Mouse (Mus musculus) forebrain, embryonic 11.5 days (tissue): ENCODE results near the gene Islr. TPM values are rescaled to one million over a fixed set of nuclear protein-coding genes. Genes with fewer than 3 reads are reported as not detected.
A peak's percentile ranks its signal among the peaks of the same experiment; 100 is the strongest.
"Not testable (repeated sequence)": the region's sequence is repeated elsewhere in the genome, so short reads cannot be mapped to it uniquely, and the experiment has no call there.

Experiments
- ATAC-seq: fragments of 200-750 bp; cut with Nextera tagmentation; replicated peaks from 2 replicates; pipeline ENCODE4 v1.8.0; 2017; ENCODE audit warnings: moderate TSS enrichment; ENCODE audit not compliant: low FRiP score
- DNase-seq: peaks from one replicate; pipeline ENCODE4 v3.0.0-alpha.2; 2017; ENCODE audit warnings: low spot score
- H3K27ac ChIP-seq: fragments of 300-500 bp; sonication (generic); 2 replicates; pipeline ENCODE4 v1.5.1; 2014; ENCODE audit warnings: low read depth, low read length
- H3K27me3 ChIP-seq: fragments of 300-500 bp; sonication (generic); 2 replicates; pipeline ENCODE4 v1.6.1; 2014; ENCODE audit warnings: mild to moderate bottlenecking, low read length, mixed read lengths; ENCODE audit not compliant: control insufficient read depth, insufficient read depth
- H3K36me3 ChIP-seq: fragments of 300-500 bp; sonication (generic); 2 replicates; pipeline ENCODE4 v1.6.1; 2014; ENCODE audit warnings: mild to moderate bottlenecking, low read length, moderate library complexity, mixed read lengths; ENCODE audit not compliant: control insufficient read depth, insufficient read depth
- H3K4me1 ChIP-seq: fragments of 300-500 bp; sonication (generic); replicated peaks from 2 replicates; pipeline ENCODE4 v1.6.1; 2014; ENCODE audit warnings: low read length, mixed read lengths; ENCODE audit not compliant: control insufficient read depth, insufficient read depth
- H3K4me2 ChIP-seq: fragments of 300-500 bp; sonication (generic); 2 replicates; pipeline ENCODE4 v1.6.1; 2014; ENCODE audit warnings: low read depth, mild to moderate bottlenecking, low read length, moderate library complexity, mixed read lengths; ENCODE audit not compliant: severe bottlenecking
- H3K4me3 ChIP-seq: fragments of 300-500 bp; sonication (generic); 2 replicates; pipeline ENCODE4 v1.5.1; 2014; ENCODE audit warnings: low read depth, low read length
- H3K9ac ChIP-seq: fragments of 300-500 bp; sonication (generic); 2 replicates; pipeline ENCODE4 v1.6.1; 2014; ENCODE audit warnings: low read length
- H3K9me3 ChIP-seq: fragments of 300-500 bp; sonication (generic); 2 replicates; pipeline ENCODE4 v1.6.1; 2016; ENCODE audit warnings: low read length, mixed read lengths; ENCODE audit not compliant: control insufficient read depth
- WGBS: fragments of 180-500 bp; shearing (Covaris S2); extraction: QIAGEN DNeasy Blood & Tissue Kit; methylation state at CpG from one replicate; pipeline ENCODE4 v1.1.7; 2014; 5-methylcytosine and 5-hydroxymethylcytosine counted together
- polyA plus RNA-seq: library from polyadenylated mRNA; unstranded; fragments of >200 nt; fragmentation: Nextera tagmentation; extraction: Ambion mirVana; gene quantifications from 2 replicates; pipeline ENCODE4 v1.2.1, GENCODE M21; 2014

Gene Islr
- polyA plus RNA-seq = 9.4 and 11.7 TPM in 2 replicates

DNA sequence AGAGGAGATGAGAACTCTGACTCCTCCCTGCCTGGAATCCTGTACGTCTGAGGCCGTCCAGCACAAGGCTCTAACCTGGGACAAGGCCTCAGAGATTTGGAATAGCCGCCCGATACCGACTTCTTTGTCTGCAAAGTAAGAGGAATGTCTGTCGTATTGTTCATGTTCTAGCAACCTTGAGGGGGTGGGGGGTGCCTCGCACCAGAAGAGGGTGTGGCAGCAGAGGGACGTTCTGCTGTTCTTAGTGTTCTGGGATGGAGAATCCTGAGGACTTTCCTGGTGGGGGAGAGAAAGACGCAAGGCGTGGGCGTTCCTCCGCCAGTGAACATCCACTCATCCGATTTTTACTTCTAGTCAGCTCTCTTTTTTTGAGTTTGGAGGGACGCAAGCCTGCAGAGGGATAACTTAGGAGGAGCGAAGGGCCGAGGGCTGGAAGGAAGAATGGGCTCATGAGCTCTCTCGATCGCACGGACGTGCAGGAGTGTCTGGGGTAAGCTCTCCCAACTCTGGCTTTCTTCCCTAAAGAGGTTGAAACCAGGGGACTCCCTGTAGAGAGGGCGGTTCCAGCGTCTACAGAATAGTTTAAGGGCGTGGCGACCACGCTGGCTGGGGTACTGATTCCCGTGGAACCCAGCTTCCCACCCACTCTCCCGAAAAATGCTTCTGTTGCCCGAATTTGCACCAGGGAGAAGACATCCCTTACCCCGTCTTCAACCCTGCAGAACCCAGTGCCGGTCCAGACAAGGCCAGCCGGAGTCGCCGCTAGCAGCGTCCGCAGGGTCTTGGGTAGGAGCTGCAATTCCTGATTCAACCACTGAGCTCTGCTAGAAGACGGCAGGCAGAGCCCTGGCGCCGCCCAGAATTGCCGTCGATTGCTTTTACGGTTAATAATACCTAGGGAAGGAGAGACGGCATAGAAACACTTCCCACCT is at the start of gene Islr, which contains the start of gene Islr2:
TSS of gene Islr (minus strand) at position 791 of the 932 bp plus-strand sequence.
TSS of gene Islr2 (minus strand) at position 804 of the 932 bp plus-strand sequence.
- H3K9me3 ChIP-seq = no peaks in the 10 kb centered on the region
- H3K4me2 ChIP-seq = peak within 1 kb of the TSS; percentile 45
- H3K36me3 ChIP-seq = no peaks in the 10 kb centered on the region
- peaks cover 50% of the 10 kb centered on the region for H3K27me3 ChIP-seq
- H3K4me3 ChIP-seq = peak within 1 kb of the TSS; percentile 30
- H3K9ac ChIP-seq = peak within 1 kb of the TSS; percentile 61
- H3K27ac ChIP-seq = peak within 1 kb of the TSS; percentile 63
- ATAC-seq = peak; percentile 77
- peak; percentile 88 for DNase-seq
- WGBS = under 1% methylated on average over 42 of the region's 42 CpGs
- H3K4me1 ChIP-seq = peaks cover 38% of the 10 kb centered on the region

DNA sequence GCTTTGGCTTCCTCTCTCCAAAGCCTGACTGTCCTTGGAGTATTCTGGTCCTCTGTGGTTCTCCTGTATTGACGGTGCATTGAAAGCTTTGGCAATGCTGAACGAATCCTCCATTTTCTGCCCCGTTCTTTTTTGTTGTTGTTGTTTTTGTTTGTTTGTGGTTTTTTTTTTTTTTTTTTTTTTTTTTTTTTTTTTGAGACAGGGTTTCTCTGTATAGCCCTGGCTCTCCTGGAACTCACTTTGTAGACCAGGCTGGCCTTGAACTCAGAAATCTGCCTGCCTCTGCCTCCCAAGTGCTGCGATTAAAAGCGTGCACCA is 49.7 kb upstream of the Islr start:
- H3K27me3 ChIP-seq = not testable (repeated sequence)

DNA sequence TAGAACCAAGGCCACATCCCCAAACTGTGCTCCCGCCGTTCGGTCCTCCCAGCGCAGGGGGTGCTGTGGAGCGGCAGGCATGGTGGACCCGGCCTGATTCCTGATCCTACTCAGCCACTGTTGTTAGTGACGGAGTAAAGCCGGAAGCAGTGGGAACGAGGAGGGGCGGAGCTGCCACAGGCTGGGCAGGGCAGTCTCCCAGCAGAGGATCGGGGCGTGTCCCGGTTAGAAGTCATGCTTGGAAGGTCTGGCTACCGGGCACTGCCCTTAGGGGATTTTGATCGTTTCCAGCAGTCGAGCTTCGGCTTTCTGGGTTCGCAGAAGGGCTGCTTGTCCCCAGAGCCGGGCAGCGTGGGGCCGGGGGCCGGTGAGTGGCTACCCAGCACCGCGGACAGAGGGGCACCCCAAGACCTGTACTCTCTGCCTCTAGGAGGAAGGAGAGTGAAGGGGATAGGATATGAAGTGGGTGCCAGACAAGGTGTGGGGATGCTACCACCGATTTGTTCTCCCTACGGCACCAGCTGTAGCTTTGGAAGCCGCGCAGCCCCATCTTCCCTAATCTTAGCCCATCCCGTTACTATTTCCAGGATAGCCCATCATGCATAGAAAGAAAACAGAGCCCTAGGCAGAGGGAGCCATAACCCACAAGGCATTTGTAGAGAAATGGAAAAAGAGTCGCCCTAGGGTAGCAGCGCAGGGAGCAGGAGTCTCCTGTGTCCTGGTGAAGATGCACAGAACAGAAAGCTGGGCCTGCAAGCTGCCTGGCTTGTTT is 49.1 kb upstream of the Islr start, which contains the start of gene Stoml1:
TSS of gene Stoml1 (plus strand) at position 132 of the 772 bp plus-strand sequence.
- Histone ChIP-seq H3K27ac (no peak within 1 kb of the TSS), H3K4me3 (peak within 1 kb of the TSS; percentile 70), H3K9me3 (no peaks in the 10 kb centered on the region), H3K27me3 (no peaks in the 10 kb centered on the region), H3K36me3 (no peaks in the 10 kb centered on the region), H3K4me1 (peaks cover 8% of the 10 kb centered on the region), H3K9ac (peak within 1 kb of the TSS; percentile 73), H3K4me2 (peak within 1 kb of the TSS; percentile 61)
- ATAC-seq (peak; percentile 96), DNase-seq (peak; percentile 96)
- under 1% methylated on average over 31 of the region's 31 CpGs for WGBS

More for the DNA sequence above, 49.7 kb upstream of the Islr start:
- not testable (repeated sequence) for DNase-seq, H3K36me3 ChIP-seq, ATAC-seq, H3K4me1 ChIP-seq, H3K27ac ChIP-seq, H3K9me3 ChIP-seq
- Histone ChIP-seq H3K9ac (peak overlapping the region; percentile 73), H3K4me3 (peak overlapping the region; percentile 70), H3K4me2 (peak overlapping the region; percentile 61)
- 67% methylated on average over 5 of the region's 5 CpGs for WGBS

DNA sequence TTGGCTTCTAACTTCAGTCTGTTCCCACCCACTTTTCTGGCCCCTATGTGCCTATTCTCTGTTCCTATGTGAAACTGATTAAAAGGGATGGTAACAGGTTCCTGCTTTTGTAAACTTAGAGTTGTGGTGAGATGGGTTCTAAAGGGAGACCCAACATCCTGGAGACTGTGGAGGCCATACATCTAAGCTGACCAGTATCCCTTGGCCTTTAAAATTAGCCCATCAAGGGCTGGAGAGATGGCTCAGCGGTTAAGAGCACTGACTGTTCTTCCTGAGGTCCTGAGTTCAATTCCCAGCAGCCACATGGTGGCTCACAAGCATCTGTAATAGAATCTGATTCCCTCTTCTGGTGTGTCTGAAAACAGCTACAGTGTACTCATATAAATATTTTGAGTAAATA is 46.6 kb upstream of the Islr start:
- H3K36me3 ChIP-seq, H3K4me2 ChIP-seq, H3K9me3 ChIP-seq, H3K4me3 ChIP-seq, H3K9ac ChIP-seq, DNase-seq, H3K27me3 ChIP-seq, ATAC-seq, H3K27ac ChIP-seq: not testable (repeated sequence)
- peaks cover 11% of the 10 kb centered on the region for H3K4me1 ChIP-seq
- 91% methylated on average over 1 of the region's 1 CpGs for WGBS

DNA sequence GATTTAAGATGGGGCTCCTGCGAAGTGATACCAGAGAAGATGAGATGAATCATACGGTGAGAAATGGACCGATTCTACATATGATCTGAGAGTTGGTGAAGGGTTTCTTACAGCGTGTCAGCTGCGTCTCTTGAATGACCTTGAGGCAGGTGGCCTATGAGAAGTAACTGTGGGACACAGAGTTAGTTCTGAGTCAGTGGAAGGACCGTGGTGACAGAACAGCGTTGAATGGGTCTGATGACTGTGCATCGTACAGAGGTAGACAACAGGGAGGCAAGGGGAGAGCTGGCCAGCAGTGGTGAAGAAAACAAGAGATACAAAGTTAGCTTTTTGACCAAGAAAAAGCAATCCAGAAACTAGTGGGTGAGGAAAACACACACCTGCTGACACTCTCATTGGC is 46.2 kb upstream of the Islr start:
- no peak overlapping the region for H3K4me3 ChIP-seq
- no peaks in the 10 kb centered on the region for H3K9me3 ChIP-seq
- H3K27me3 ChIP-seq = no peaks in the 10 kb centered on the region
- DNase-seq = no peak
- 77% methylated on average over 8 of the region's 8 CpGs for WGBS
- no peak overlapping the region for H3K9ac ChIP-seq
- H3K36me3 ChIP-seq = no peaks in the 10 kb centered on the region
- H3K27ac ChIP-seq = no peak overlapping the region
- H3K4me1 ChIP-seq = peaks cover 11% of the 10 kb centered on the region
- H3K4me2 ChIP-seq = peak overlapping the region; percentile 61; the same call in 1 of the 2 replicates
- ATAC-seq = no peak

GRCm38 (mm10) chr9:58249592-58250192 is 45.6 kb upstream of the Islr start, which contains the start of gene Pml:
Pml (minus strand) TSS chr9:58249786.
- H3K9ac ChIP-seq = peak within 1 kb of the TSS; percentile 70
- peaks cover 11% of the 10 kb centered on the region for H3K4me1 ChIP-seq
- H3K4me2 ChIP-seq = peak within 1 kb of the TSS; percentile 61
- H3K4me3 ChIP-seq = peak within 1 kb of the TSS; percentile 32
- peak within 1 kb of the TSS; percentile 61; the same call in 1 of the 2 replicates for H3K27ac ChIP-seq
- peak; percentile 68 for DNase-seq
- no peaks in the 10 kb centered on the region for H3K27me3 ChIP-seq
- H3K9me3 ChIP-seq = no peaks in the 10 kb centered on the region
- no peak for ATAC-seq
- no peaks in the 10 kb centered on the region for H3K36me3 ChIP-seq
- WGBS = 2% methylated on average over 16 of the region's 16 CpGs

- H3K9ac ChIP-seq = peak overlapping the region; percentile 70
- 57% methylated on average over 7 of the region's 7 CpGs for WGBS
- H3K4me2 ChIP-seq = peak overlapping the region; percentile 61
- DNase-seq (no peak), ATAC-seq (no peak)
- H3K4me1 ChIP-seq = peaks cover 11% of the 10 kb centered on the region
- H3K27ac ChIP-seq = no peak overlapping the region; the same call in 1 of the 2 replicates
- no peaks in the 10 kb centered on the region for H3K36me3 ChIP-seq
- peak overlapping the region; percentile 32 for H3K4me3 ChIP-seq
- H3K27me3 ChIP-seq = no peaks in the 10 kb centered on the region
- no peaks in the 10 kb centered on the region for H3K9me3 ChIP-seq
These were observed 44.8 kb upstream of the Islr start for GRCm38 (mm10) chr9:58248746-58249413.
